Mouse (Mus musculus) heart, embryonic 16.5 days (tissue): ENCODE data around the gene Efnb3. TPM values are rescaled to one million over a fixed set of nuclear protein-coding genes. Genes with fewer than 3 reads are reported as not detected.
A peak's percentile ranks its signal among the peaks of the same experiment; 100 is the strongest.
"Not testable (repeated sequence)": the region's sequence is repeated elsewhere in the genome, so short reads cannot be mapped to it uniquely, and the experiment has no call there.

Source experiments
- ATAC-seq: fragments of 200-750 bp; cut with Nextera tagmentation; replicated peaks from 2 replicates; pipeline ENCODE4 v1.8.0; 2017; ENCODE audit warnings: moderate number of reproducible peaks; ENCODE audit not compliant: insufficient read depth, low FRiP score; ENCODE audit errors: extremely low read depth
- H3K27ac ChIP-seq: fragments of 300-500 bp; sonication (generic); 2 replicates; pipeline ENCODE4 v1.5.1; 2014; ENCODE audit warnings: mild to moderate bottlenecking, low read length, control low read depth, moderate library complexity
- H3K27me3 ChIP-seq: fragments of 300-500 bp; sonication (generic); 2 replicates; pipeline ENCODE4 v1.6.1; 2014; ENCODE audit warnings: low read length, mixed read lengths; ENCODE audit not compliant: control insufficient read depth, insufficient read depth
- H3K36me3 ChIP-seq: fragments of 300-500 bp; sonication (generic); 2 replicates; pipeline ENCODE4 v1.6.1; 2014; ENCODE audit not compliant: control insufficient read depth, insufficient read depth
- H3K4me1 ChIP-seq: fragments of 300-500 bp; sonication (generic); 2 replicates; pipeline ENCODE4 v1.6.1; 2014; ENCODE audit warnings: low read length, mixed read lengths; ENCODE audit not compliant: control insufficient read depth, insufficient read depth
- H3K4me2 ChIP-seq: fragments of 300-500 bp; sonication (generic); 2 replicates; pipeline ENCODE4 v1.6.1; 2014; ENCODE audit warnings: low read depth, mild to moderate bottlenecking, control low read depth, low read length
- H3K4me3 ChIP-seq: fragments of 300-500 bp; sonication (generic); 2 replicates; pipeline ENCODE4 v1.5.1; 2014; ENCODE audit warnings: mild to moderate bottlenecking, control low read depth, low read length
- H3K9ac ChIP-seq: fragments of 300-500 bp; sonication (generic); 2 replicates; pipeline ENCODE4 v1.6.1; 2014; ENCODE audit warnings: low read length, control low read depth
- H3K9me3 ChIP-seq: fragments of 300-500 bp; sonication (generic); replicated peaks from 2 replicates; pipeline ENCODE4 v1.6.1; 2016; ENCODE audit warnings: low read length; ENCODE audit not compliant: control insufficient read depth
- WGBS: fragments of 180-500 bp; shearing (Covaris S2); extraction: QIAGEN DNeasy Blood & Tissue Kit; methylation state at CpG from one replicate; pipeline ENCODE4 v1.1.7; 2014; 5-methylcytosine and 5-hydroxymethylcytosine counted together
- polyA plus RNA-seq: library from polyadenylated mRNA; unstranded; fragments of >200 nt; fragmentation: Nextera tagmentation; extraction: Ambion mirVana; gene quantifications from 2 replicates; pipeline ENCODE4 v1.2.1, GENCODE M21; 2015

The Efnb3 gene
- polyA plus RNA-seq, 1 experiment from 2014 or later: 49.9 TPM

GRCm38 (mm10) chr11:69549060-69549656 is 10.8 kb downstream of the Efnb3 start, which contains the start of gene Dnah2:
TSS of gene Dnah2 (minus strand) at chr11:69549110.
- ATAC-seq: no peak
- Histone ChIP-seq H3K27me3 (peaks cover 11% of the 10 kb centered on the region), H3K4me3 (no peak within 1 kb of the TSS), H3K4me2 (no peak within 1 kb of the TSS), H3K27ac (no peak within 1 kb of the TSS), H3K4me1 (peaks cover 9% of the 10 kb centered on the region), H3K9me3 (no peaks in the 10 kb centered on the region), H3K36me3 (no peaks in the 10 kb centered on the region), H3K9ac (no peak within 1 kb of the TSS)
- 51% methylated on average over 12 of the region's 12 CpGs for WGBS

- H3K27ac ChIP-seq: peak overlapping the region; percentile 73
- H3K9ac ChIP-seq: peak overlapping the region; percentile 82
- peak; percentile 54 for ATAC-seq
- H3K4me1 ChIP-seq: peaks cover 9% of the 10 kb centered on the region
- H3K9me3 ChIP-seq: no peaks in the 10 kb centered on the region
- H3K4me3 ChIP-seq: peak overlapping the region; percentile 67
- WGBS: 2% methylated on average over 15 of the region's 15 CpGs
- peak overlapping the region; percentile 99 for H3K4me2 ChIP-seq
- no peaks in the 10 kb centered on the region for H3K36me3 ChIP-seq
- peaks cover 11% of the 10 kb centered on the region for H3K27me3 ChIP-seq
Observed at GRCm38 (mm10) chr11:69547071-69547470, 12.9 kb downstream of the Efnb3 start.

GRCm38 (mm10) chr11:69546423-69547053 is 13.5 kb downstream of the Efnb3 start:
- H3K27ac ChIP-seq: peak overlapping the region; percentile 73

GRCm38 (mm10) chr11:69545957-69546356 is 14.0 kb downstream of the Efnb3 start:
- WGBS: 17% methylated on average over 7 of the region's 7 CpGs
- no peak for ATAC-seq

More at GRCm38 (mm10) chr11:69546423-69547053, 13.5 kb downstream of the Efnb3 start:
- Histone ChIP-seq H3K9me3 (no peaks in the 10 kb centered on the region), H3K27me3 (peaks cover 11% of the 10 kb centered on the region), H3K4me1 (peaks cover 9% of the 10 kb centered on the region), H3K36me3 (no peaks in the 10 kb centered on the region), H3K4me3 (peak overlapping the region; percentile 67), H3K4me2 (peak overlapping the region; percentile 99), H3K9ac (peak overlapping the region; percentile 82)
- ATAC-seq: peak; percentile 75
- under 1% methylated on average over 44 of the region's 44 CpGs for WGBS

GRCm38 (mm10) chr11:69543598-69543997 is 16.4 kb downstream of the Efnb3 start:
- H3K4me1 ChIP-seq: peaks cover 9% of the 10 kb centered on the region
- no peaks in the 10 kb centered on the region for H3K36me3 ChIP-seq
- WGBS: 50% methylated on average over 3 of the region's 3 CpGs
- H3K27me3 ChIP-seq: peaks cover 3% of the 10 kb centered on the region; the same call in 1 of the 2 replicates
- H3K27ac ChIP-seq: no peak overlapping the region
- ATAC-seq: no peak
- H3K4me2 ChIP-seq: no peak overlapping the region
- H3K9ac ChIP-seq: no peak overlapping the region
- H3K4me3 ChIP-seq: no peak overlapping the region
- no peaks in the 10 kb centered on the region for H3K9me3 ChIP-seq

More at GRCm38 (mm10) chr11:69545957-69546356, 14.0 kb downstream of the Efnb3 start:
- Histone ChIP-seq H3K36me3 (no peaks in the 10 kb centered on the region), H3K4me1 (peaks cover 9% of the 10 kb centered on the region), H3K27ac (peak overlapping the region; percentile 73), H3K27me3 (peaks cover 11% of the 10 kb centered on the region), H3K9ac (peak overlapping the region; percentile 82), H3K9me3 (no peaks in the 10 kb centered on the region), H3K4me3 (peak overlapping the region; percentile 67), H3K4me2 (peak overlapping the region; percentile 99)

GRCm38 (mm10) chr11:69541741-69542140 is 18.3 kb downstream of the Efnb3 start:
- WGBS: 57% methylated on average over 1 of the region's 3 CpGs

GRCm38 (mm10) chr11:69540700-69541099 is 19.3 kb downstream of the Efnb3 start:
- no peak overlapping the region for H3K9ac ChIP-seq
- H3K4me2 ChIP-seq: no peak overlapping the region
- H3K9me3 ChIP-seq: no peaks in the 10 kb centered on the region
- H3K4me3 ChIP-seq: no peak overlapping the region
- 91% methylated on average over 2 of the region's 2 CpGs for WGBS
- H3K4me1 ChIP-seq: no peaks in the 10 kb centered on the region
- no peaks in the 10 kb centered on the region for H3K27me3 ChIP-seq
- ATAC-seq: no peak
- no peaks in the 10 kb centered on the region for H3K36me3 ChIP-seq
- H3K27ac ChIP-seq: no peak overlapping the region

More at GRCm38 (mm10) chr11:69541741-69542140, 18.3 kb downstream of the Efnb3 start:
- H3K27ac ChIP-seq, H3K9ac ChIP-seq, H3K27me3 ChIP-seq, H3K4me3 ChIP-seq, ATAC-seq, H3K9me3 ChIP-seq, H3K4me2 ChIP-seq, H3K4me1 ChIP-seq, H3K36me3 ChIP-seq: not testable (repeated sequence)

- H3K9ac ChIP-seq: no peak overlapping the region
- no peaks in the 10 kb centered on the region for H3K9me3 ChIP-seq
- no peaks in the 10 kb centered on the region for H3K4me1 ChIP-seq
- 59% methylated on average over 1 of the region's 1 CpGs for WGBS
- no peak overlapping the region for H3K4me3 ChIP-seq
- H3K4me2 ChIP-seq: no peak overlapping the region
- H3K27ac ChIP-seq: no peak overlapping the region
- H3K36me3 ChIP-seq: no peaks in the 10 kb centered on the region
- no peak for ATAC-seq
- H3K27me3 ChIP-seq: no peaks in the 10 kb centered on the region
Observed at GRCm38 (mm10) chr11:69534990-69535389, 25.0 kb downstream of the Efnb3 start.

- no peaks in the 10 kb centered on the region for H3K9me3 ChIP-seq
- no peak overlapping the region for H3K9ac ChIP-seq
- 72% methylated on average over 7 of the region's 7 CpGs for WGBS
- H3K36me3 ChIP-seq: no peaks in the 10 kb centered on the region
- no peak overlapping the region for H3K27ac ChIP-seq
- H3K4me3 ChIP-seq: no peak overlapping the region
- no peaks in the 10 kb centered on the region for H3K4me1 ChIP-seq
- H3K27me3 ChIP-seq: no peaks in the 10 kb centered on the region
- ATAC-seq: no peak
- no peak overlapping the region for H3K4me2 ChIP-seq
Observed at GRCm38 (mm10) chr11:69532480-69533150, 27.4 kb downstream of the Efnb3 start.
